Mouse (Mus musculus): Measurements from ENCODE around the gene Eif4enif1. TPM values are rescaled to one million over a fixed set of nuclear protein-coding genes. Genes with fewer than 3 reads are reported as not detected.
"Not testable (repeated sequence)": the region's sequence is repeated elsewhere in the genome, so short reads cannot be mapped to it uniquely, and the experiment has no call there.

The Eif4enif1 gene
- 10 to 100 TPM; 42.1 to 45.1 TPM for total RNA-seq (2021)

DNA sequence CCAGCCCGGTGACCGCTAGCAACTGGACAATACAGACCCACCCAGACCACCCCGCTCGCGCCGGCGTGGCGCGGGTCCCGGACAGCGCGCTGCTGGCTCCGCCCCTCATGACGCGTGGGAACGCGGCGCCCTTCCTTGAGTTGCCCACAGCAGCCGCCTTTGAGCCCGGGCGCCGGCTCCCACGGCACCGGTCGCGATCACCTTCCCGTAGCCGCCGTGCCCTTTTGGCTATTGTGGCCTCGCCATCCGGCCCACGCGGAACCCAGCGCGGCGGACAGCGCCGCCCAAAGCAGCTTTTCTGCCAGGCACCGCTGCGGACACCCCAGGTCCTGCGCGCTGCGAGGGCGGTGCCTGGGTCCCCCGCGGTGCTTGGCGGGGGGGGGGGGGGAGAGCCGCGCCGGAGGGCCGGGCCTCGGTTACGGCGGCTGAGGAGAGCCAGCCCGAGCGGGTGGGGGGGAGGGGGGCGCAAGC, at the start of gene Eif4enif1:
TSS of gene Eif4enif1 (plus strand) at position 162 of the 471 bp plus-strand sequence.
- peak; percentile 90 for DNase-seq (ENCODE audit: low spot score)

DNA sequence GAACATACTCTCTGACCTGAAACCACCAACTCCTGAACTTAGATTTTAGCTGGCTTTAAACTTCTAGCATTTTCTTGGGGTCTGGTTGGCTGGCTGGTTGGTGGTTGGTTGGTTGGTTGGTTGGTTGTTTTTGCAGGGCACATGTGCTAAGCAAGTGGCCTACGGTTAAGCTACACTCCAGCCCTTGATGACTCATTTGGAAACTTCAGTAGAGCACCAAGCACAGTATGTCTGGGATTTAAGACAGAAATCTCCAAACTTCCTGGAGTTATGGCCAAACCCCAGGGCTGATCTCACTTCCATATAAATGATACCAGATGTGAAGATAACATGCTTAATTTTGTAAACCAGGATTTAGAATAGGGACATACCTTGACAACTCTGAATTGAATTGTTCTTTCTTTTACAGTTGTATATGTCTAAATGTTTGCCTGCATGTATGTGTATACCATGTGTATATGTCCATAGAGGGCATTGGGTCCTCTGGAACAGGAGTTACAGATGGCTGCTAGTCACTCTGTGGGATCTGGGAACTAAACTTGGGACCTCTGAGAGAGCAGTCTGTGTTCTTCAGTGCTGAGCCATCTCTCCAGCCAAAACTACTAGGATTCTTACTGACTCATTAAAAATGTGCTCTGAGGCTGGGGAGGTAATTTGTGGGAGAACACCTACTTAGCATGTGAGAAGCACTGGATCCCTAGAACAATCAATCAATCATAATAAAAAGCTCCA, 48.4 kb upstream of the Eif4enif1 start:
- intact Hi-C loops (cut with DNase I), result not testable (repeated sequence)

More for the DNA sequence above, at the start of gene Eif4enif1:
- intact Hi-C loops (cut with DNase I), result no loop called here

DNA sequence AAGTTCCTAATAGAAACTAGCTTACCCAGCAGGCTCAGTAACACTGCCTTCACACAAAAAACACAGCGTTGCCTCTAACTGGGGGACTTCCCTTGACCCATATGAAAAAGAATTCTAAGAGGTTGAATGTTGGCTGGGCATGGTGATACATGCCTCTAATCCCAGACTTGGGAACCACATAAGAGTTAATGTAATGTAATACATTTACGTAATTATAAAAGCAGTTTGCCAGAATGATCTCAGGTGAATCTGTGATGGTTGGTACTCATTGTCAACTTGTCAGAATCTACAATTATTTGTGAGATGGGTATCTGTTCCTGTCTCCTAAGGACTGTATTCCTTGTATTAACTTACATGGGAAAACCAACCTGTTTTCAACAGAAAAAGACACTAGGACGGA, 45.2 kb upstream of the Eif4enif1 start:
- DNase-seq (ENCODE audit: low spot score); intact Hi-C loops (cut with DNase I): not testable (repeated sequence)

More for the DNA sequence above, 48.4 kb upstream of the Eif4enif1 start:
- DNase-seq (ENCODE audit: low spot score), result peak; percentile 73

DNA sequence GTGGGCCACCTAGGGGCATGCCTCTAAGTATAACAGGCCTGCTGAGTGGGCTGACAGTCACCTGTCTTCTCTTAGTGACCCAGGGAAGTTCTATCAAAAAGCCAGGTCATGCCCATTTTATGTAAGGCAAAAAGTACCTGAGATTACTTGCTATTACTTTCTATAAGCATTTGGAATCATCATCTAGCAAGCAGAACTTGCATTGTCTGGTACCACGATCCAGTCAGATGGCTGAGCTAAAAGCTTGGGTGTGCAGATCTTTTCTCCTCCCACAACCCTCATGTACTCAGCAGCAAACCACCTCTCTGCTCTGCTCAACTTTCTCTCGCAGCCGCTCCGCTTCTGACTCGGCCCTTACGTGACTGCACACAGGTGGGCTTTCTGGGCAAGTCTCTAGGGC, 44.2 kb upstream of the Eif4enif1 start:
- intact Hi-C loops (cut with DNase I); DNase-seq (ENCODE audit: low spot score): not testable (repeated sequence)

DNA sequence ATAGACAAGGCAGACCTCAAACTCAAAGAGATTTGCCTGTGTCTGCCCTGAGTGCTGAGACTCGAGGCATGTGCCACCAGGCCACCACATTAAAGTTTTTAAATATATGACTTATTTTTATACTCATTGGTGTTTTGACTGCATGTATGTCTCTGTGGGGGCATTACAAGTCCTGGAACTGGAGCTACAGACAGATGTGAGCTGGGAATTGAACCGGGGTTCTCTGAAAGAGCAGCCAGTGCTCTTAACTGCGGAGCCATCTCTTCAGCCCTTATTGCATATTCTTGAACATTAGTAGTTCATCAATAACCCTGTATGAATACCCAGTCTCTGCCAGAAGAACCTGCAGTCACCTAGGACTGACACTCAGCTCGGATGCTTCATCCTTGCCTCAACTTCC, 43.4 kb upstream of the Eif4enif1 start:
- intact Hi-C loops (cut with DNase I); DNase-seq (ENCODE audit: low spot score): not testable (repeated sequence)

DNA sequence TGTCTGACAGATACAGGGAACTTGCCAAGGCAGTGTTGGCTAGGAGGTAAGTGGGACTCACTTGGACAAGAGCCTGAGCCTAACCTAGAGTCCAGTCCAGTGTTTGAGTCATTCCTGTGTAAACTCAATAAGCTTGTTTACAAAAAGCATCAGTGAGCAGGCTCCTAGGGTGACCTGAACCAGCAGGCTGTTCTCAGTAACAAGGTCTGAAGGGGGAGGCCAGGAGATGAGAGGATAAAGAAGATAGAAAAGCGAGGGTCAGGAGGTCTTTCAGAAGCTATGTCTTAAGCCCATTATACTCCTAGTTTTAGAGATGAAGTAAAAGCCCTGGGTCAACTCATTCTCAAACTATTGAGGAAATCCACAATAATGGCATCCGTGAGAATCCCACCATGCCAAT, 40.8 kb upstream of the Eif4enif1 start:
- intact Hi-C loops (cut with DNase I), result not testable (repeated sequence)

DNA sequence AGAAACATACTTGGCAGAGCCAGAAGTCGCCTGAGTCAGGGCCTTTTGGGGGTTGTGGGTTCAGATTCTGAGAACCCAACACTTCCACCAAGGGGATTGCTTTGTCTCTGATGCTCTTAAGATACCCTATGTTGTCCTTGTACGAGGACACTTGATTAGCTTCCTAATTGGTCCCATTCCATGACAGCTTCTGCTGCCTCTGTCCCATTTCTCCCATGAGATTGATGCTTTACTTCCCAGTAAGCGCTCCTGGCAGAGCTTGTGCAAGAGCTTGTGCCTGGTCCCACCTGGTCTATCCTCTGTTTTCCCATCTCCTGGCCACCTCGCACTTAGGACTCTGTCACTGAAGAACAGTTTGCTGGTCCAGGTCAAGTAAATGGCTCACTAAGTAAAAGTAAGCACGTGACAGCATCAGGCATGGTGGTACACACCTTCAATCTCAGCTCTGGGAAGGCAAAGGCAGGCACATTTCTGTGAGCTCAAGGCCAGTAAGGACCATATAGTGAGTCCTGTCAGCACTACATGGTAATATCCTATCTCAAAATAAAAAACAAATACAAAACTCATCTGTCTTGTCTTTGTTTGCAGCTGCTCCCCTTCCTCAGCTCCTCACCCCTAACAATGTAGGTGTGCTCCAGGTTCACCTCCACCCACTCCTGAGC, 39.8 kb upstream of the Eif4enif1 start:
- DNase-seq (ENCODE audit: low spot score), result peak; percentile 77
- intact Hi-C loops (cut with DNase I), result not testable (repeated sequence)

More for the DNA sequence above, 40.8 kb upstream of the Eif4enif1 start:
- peak; percentile 69 for DNase-seq (ENCODE audit: low spot score)

DNA sequence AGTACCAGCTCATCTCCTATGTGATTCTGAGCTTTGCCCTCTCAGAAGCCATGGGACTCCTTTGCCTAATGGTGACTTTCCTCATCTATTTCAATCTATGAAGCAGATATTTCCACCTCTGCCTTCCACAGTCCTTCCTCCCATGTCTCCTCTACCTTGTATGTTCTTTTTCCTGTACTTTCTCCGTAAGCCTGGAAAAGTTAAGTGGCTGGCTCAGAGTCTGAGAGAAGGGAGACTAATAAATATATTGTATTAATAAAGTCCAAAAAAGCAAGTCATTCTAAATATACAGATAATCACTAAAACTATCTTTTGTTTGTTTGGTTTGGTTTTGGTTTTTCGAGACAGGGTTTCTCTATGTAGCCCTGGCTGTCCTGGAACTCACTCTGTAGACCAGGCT, 39.1 kb upstream of the Eif4enif1 start:
- intact Hi-C loops (cut with DNase I); DNase-seq (ENCODE audit: low spot score): not testable (repeated sequence)

DNA sequence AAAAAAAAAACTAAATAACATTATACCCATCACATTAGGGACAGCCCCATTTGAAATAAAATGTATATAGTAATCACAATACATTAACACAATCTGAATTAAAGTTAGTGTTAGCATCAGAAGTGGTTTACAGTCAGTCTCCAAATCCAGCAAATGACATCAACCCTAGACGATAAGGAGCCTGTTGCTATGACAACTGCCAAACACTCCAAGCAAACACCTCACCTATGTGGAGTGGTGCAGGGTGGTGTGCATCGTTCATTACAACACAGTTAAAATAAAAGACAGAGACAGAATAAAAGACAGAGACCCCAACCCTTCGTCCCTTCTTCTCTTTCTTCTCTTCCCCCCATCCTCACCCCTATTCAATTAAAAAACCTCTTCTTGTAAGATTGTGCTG, 38.5 kb upstream of the Eif4enif1 start:
- DNase-seq (ENCODE audit: low spot score); intact Hi-C loops (cut with DNase I): not testable (repeated sequence)

DNA sequence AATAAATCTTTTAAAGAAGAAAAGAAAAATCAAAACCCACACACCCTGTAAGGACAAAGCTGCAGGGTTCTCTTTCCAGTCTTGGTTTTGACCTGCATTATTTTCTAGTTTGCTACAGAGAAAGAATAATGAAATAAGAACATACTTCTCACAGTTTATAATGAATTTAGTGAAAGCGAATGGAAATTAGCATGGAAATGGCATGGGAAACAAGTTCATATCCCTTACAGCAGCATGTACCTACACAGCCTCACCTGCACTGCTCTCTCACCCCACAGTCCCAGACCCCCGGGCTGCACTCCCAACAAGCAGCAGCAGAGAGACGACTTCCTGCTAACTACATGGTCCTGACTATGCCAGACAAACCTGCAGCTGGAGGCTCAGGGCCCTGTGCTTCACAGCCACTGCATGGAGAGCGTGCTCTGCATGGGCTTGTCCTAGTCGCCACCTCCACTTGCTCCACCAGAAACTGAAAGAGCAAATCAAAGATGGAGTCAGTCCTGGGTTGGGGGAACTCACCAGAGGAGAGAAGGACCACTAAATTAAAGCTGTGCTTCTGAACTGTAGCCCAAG, 36.9 kb upstream of the Eif4enif1 start:
- intact Hi-C loops (cut with DNase I); DNase-seq (ENCODE audit: low spot score): not testable (repeated sequence)

DNA sequence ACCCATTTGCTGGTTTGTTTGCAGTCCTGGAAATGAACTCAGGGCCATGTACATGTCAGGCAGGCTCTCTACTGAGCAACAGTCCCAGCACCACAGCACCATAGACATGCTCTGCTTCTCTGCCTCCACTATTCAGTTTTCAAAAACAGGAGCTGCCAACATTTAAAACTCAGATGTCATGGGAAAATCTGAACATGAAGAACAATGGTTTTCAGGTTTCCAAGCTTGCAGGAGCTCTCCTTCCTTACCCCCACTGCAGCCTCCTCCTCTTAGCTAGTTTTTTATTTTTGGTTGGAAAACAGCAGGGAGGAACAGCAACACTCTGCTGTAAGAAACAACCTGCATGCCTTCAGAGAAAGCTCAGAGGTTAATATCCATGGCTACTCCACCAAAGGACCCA, 35.9 kb upstream of the Eif4enif1 start:
- intact Hi-C loops (cut with DNase I); DNase-seq (ENCODE audit: low spot score): not testable (repeated sequence)

DNA sequence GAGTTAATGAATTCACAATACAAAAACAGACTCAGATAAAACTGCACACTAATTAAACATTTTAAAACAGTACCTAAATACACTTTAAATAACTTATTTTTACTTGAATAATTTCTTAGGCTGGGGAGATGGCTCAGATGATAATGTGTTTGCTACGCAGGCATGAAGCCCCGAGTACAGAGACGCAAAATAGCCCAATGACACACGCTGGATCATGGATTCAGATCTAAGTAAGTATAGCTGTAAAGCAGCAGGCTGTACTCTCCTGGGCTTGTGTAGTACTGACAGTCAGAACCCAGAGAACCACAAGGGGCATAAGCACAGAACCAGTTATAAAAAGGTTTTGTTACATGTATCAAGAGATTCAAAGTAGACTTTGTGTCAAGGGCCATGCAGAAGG, 35.1 kb upstream of the Eif4enif1 start:
- DNase-seq (ENCODE audit: low spot score); intact Hi-C loops (cut with DNase I): not testable (repeated sequence)

DNA sequence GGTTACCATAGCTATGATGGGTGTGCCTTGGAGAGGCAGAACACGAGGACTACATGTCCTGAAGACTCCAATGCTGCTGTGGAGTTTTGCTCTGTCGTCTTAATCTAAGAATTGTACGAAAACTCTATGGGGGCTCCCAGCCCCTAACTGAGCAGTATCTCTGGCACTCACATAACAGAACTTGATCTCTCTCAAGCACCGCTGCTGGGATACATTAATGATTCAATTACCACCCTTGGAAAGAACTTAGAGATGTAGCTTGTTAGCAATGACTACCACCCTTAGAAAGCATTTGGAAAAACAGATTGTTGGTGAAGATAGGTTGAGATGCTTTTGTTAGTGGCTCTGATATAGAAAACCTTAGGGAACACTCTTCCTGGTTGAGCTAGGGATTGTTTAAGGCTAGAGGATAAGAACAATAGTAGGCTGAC, 34.6 kb upstream of the Eif4enif1 start:
- peak; percentile 59 for DNase-seq (ENCODE audit: low spot score)
- intact Hi-C loops (cut with DNase I), result not testable (repeated sequence)

DNA sequence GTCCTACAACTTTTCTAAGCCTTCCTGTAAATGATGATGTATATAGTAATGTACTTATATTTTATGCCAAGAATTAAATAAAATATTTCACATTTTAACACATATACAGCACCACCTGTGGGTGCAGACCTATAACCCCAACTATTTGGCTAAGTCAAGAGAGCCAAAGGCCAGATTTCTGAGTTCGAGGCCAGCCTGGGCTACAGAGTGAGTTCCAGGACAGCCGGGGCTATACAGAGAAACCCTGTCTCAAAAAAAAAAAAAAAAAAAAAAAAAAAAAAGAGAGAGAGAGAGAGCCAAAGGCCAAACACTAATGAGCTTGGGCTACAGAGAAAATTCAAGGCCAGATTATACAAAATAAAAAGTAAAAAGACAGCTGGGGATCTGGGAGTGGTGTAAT, 33.1 kb upstream of the Eif4enif1 start:
- intact Hi-C loops (cut with DNase I), result not testable (repeated sequence)
- peak; percentile 56 for DNase-seq (ENCODE audit: low spot score)

DNA sequence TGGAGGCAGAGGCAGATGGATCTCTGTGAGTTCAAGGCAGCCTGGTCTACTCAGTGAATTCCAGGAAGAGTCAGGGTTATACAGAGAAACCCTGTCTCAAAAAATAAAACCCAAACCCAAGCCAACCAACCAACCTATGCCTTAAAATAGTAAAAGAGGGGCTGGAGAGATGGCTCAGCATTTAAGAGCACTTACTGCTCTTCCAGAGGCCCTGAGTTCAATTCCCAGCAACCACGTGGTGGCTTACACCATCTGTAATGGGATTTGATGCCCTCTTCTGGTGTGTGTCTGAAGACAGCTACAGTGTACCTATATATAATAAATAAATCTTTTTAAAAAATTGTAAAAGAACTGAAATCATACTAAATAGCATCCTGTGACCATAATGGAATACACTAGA, 30.3 kb upstream of the Eif4enif1 start:
- intact Hi-C loops (cut with DNase I), result not testable (repeated sequence)
- peak; percentile 56 for DNase-seq (ENCODE audit: low spot score)

DNA sequence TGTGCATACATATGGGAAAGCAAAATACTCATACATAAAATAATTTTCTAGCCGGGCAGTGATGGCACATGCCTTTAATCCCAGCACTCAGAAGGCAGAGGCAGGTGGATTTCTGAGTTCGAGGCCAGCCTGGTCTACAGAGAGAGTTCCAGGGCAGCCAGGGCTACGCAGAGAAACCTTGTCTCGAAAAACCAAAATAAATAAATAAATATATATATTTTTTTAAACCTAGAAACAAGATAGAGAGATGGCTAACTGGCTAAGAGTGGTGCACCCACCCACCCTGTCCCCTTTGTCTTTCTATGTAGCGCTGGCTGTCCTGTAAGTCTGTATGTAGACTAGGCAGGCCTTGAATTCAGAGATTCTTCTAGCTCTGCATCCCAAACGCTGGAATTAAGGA, 29.7 kb upstream of the Eif4enif1 start:
- DNase-seq (ENCODE audit: low spot score); intact Hi-C loops (cut with DNase I): not testable (repeated sequence)

DNA sequence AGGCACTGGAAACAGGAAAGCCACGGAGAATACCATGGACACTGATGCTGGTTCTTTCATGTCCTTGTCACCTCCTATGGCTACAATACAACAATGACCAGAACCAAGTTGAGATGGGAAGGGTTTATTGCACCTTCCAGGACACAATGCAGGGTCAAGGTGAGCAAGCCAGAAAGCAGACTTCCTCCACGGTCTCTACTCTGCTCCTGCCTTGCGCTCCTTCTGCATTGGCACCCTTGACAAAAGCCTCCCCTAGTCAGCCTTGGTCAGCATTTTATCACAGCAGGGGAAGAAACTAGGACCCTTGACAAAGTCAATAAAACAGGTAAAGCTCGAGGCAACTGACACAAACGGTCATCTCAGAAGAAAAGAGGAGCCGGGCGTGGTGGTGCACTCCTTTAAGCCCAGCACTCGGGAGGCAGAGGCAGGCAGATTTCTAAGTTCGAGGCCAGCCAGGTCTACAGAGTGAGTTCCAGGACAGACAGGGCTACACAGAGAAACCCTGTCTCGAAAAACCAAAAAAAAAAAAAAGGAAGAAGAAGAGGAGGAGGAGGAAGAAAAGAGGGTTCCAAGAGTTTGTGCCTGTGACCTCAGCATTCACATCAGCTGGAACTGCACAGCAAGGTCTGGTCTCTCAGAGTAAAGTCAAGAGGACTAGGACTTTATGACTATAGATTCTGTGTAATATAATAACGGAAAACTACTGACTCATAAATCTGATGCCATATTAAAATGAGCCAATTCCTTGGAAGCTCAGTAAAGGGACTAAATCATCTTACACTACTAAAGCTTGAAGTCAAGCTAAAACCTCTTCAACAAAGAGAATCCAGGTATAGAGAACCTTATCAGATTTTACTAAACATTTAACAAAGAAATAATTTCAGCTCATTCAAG, 28.5 kb upstream of the Eif4enif1 start:
- peak; percentile 78 for DNase-seq (ENCODE audit: low spot score)
- intact Hi-C loops (cut with DNase I), result not testable (repeated sequence)

DNA sequence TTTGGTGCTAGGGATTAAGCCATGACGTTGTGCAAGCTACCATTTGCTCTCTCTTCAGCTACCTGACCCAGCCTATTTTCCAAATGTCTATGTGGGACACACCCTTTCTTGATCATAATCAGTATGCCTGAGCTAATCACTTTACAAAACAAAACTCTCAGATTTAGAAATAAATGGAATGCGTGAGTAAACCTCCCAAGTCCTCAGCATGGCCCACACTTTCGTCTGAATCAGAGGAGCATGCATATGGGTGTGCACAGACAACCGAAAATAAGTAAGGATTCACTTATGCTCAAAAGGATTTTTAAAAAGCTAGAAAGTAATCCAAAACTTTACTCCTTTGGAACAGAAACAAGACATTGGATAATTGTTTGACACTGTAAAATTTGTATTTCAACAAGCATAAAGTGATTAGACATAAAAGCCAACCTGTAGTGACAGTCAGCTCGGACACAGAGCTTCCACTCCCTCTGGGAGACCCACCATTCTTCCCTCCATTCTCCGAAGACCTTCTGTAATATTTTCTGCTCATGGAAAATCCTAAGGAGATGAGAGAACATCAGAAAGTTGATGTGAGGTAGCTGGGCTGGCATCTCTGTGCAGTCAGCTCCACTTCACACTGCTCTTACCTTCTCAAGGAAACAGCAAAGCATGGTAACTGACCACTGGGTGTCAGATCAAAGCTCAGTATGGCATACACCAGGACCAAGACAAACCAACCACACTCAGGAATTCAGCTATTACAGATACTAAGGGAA, 23.0 kb upstream of the Eif4enif1 start:
- DNase-seq (ENCODE audit: low spot score); intact Hi-C loops (cut with DNase I): not testable (repeated sequence)

DNA sequence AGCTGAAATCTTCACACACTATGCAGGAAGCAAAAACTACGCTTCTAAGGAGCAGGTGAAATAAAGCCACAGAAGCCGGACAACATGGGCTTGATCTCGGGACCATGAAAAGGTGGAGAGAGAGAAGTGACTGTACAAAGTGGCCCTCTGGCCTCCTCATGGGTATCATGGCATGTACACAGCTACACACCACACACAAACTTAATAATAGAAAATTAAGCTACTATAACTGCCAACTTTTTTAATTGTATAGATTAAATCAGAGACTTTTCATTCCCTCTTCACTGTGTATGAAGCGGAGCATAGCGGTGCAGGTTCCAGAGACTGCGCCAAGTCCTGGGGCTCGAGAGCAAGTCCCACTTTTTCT, 22.5 kb upstream of the Eif4enif1 start:
- DNase-seq (ENCODE audit: low spot score), result peak; percentile 47
- intact Hi-C loops (cut with DNase I), result not testable (repeated sequence)

All from heart, postnatal 25 days (tissue).